Mouse (Mus musculus) forebrain, embryonic 15.5 days (tissue): ENCODE measurements at regions not wholly inside any gene's neighbourhood (a gene's known extent, or its start where the extent isn't known, plus 50 kb on each side); places are given as distances from the start of the nearest gene placed in this dataset.

Experiments used
- ATAC-seq: fragments of 200-750 bp; cut with Nextera tagmentation; replicated peaks from 2 replicates; pipeline ENCODE4 v1.8.0; 2017; ENCODE audit warnings: mild to moderate bottlenecking, moderate TSS enrichment, moderate library complexity
- H3K27ac ChIP-seq: fragments of 300-500 bp; sonication (generic); replicated peaks from 2 replicates; pipeline ENCODE4 v1.5.1; 2015; ENCODE audit warnings: mild to moderate bottlenecking, inconsistent platforms
- H3K27me3 ChIP-seq: fragments of 300-500 bp; sonication (generic); 2 replicates; pipeline ENCODE4 v1.6.1; 2015; ENCODE audit warnings: inconsistent platforms
- H3K36me3 ChIP-seq: fragments of 300-500 bp; sonication (generic); 2 replicates; pipeline ENCODE4 v1.6.1; 2015; ENCODE audit warnings: mild to moderate bottlenecking, inconsistent platforms
- H3K4me1 ChIP-seq: fragments of 300-500 bp; sonication (generic); 2 replicates; pipeline ENCODE4 v1.6.1; 2015; ENCODE audit warnings: inconsistent platforms
- H3K4me2 ChIP-seq: fragments of 300-500 bp; sonication (generic); replicated peaks from 2 replicates; pipeline ENCODE4 v1.6.1; 2015; ENCODE audit warnings: mild to moderate bottlenecking, inconsistent platforms
- H3K4me3 ChIP-seq: fragments of 300-500 bp; sonication (generic); 2 replicates; pipeline ENCODE4 v1.5.1; 2015; ENCODE audit warnings: mild to moderate bottlenecking, inconsistent platforms
- H3K9ac ChIP-seq: fragments of 300-500 bp; sonication (generic); replicated peaks from 2 replicates; pipeline ENCODE4 v1.6.1; 2015; ENCODE audit warnings: mild to moderate bottlenecking, inconsistent platforms
- H3K9me3 ChIP-seq: fragments of 300-500 bp; sonication (generic); 2 replicates; pipeline ENCODE4 v1.6.1; 2016; ENCODE audit warnings: inconsistent platforms
- whole genome bisulfite sequencing: fragments of 180-500 bp; shearing (Covaris S2); methylation state at CpG from one replicate; pipeline ENCODE4 v1.1.7; 2015; ENCODE audit warnings: mixed read lengths; 5-methylcytosine and 5-hydroxymethylcytosine counted together

GRCm38 (mm10) chr14:103989949-103990348 lies 145.7 kb upstream of the Ednrb start:
- H3K27ac ChIP-seq, result no peak overlapping the region
- H3K9me3 ChIP-seq, result no peaks in the 10 kb centered on the region
- no peak overlapping the region for H3K4me2 ChIP-seq
- 84% methylated on average over 1 of the region's 1 CpGs for WGBS
- H3K27me3 ChIP-seq, result no peaks in the 10 kb centered on the region
- H3K9ac ChIP-seq, result no peak overlapping the region
- H3K4me3 ChIP-seq, result no peak overlapping the region
- no peaks in the 10 kb centered on the region for H3K36me3 ChIP-seq
- ATAC-seq, result no peak
- no peaks in the 10 kb centered on the region for H3K4me1 ChIP-seq

- H3K9me3 ChIP-seq, result no peaks in the 10 kb centered on the region
- no peak overlapping the region for H3K27ac ChIP-seq
- no peaks in the 10 kb centered on the region for H3K36me3 ChIP-seq
- H3K4me1 ChIP-seq, result no peaks in the 10 kb centered on the region
- no peak overlapping the region for H3K4me3 ChIP-seq
- H3K27me3 ChIP-seq, result no peaks in the 10 kb centered on the region
- no peak overlapping the region for H3K9ac ChIP-seq
- 45% methylated on average over 3 of the region's 3 CpGs for WGBS
- H3K4me2 ChIP-seq, result no peak overlapping the region
- no peak for ATAC-seq
Measured at GRCm38 (mm10) chr14:103987266-103987665, 143.1 kb upstream of the Ednrb start.

- 90% methylated on average over 5 of the region's 5 CpGs for WGBS
- H3K27ac ChIP-seq, result no peak overlapping the region
- ATAC-seq, result no peak
Measured at GRCm38 (mm10) chr14:103984349-103984748, 140.1 kb upstream of the Ednrb start.

GRCm38 (mm10) chr14:103978808-103979207 lies 134.6 kb upstream of the Ednrb start:
- no peaks in the 10 kb centered on the region for H3K36me3 ChIP-seq
- H3K27ac ChIP-seq, result no peak overlapping the region
- H3K4me2 ChIP-seq, result no peak overlapping the region
- no peaks in the 10 kb centered on the region for H3K4me1 ChIP-seq
- H3K9ac ChIP-seq, result no peak overlapping the region
- no peaks in the 10 kb centered on the region for H3K9me3 ChIP-seq
- WGBS, result 84% methylated on average over 2 of the region's 2 CpGs
- no peaks in the 10 kb centered on the region for H3K27me3 ChIP-seq
- H3K4me3 ChIP-seq, result no peak overlapping the region
- ATAC-seq, result no peak

More at GRCm38 (mm10) chr14:103984349-103984748, 140.1 kb upstream of the Ednrb start:
- H3K9ac ChIP-seq, result no peak overlapping the region
- no peak overlapping the region for H3K4me2 ChIP-seq
- H3K27me3 ChIP-seq, result no peaks in the 10 kb centered on the region
- H3K36me3 ChIP-seq, result no peaks in the 10 kb centered on the region
- no peak overlapping the region for H3K4me3 ChIP-seq
- no peaks in the 10 kb centered on the region for H3K4me1 ChIP-seq
- no peaks in the 10 kb centered on the region for H3K9me3 ChIP-seq

- 59% methylated on average over 2 of the region's 2 CpGs for WGBS
- Histone ChIP-seq H3K27ac (no peak overlapping the region), H3K9ac (no peak overlapping the region), H3K4me2 (no peak overlapping the region), H3K4me3 (no peak overlapping the region), H3K27me3 (no peaks in the 10 kb centered on the region), H3K9me3 (no peaks in the 10 kb centered on the region), H3K4me1 (no peaks in the 10 kb centered on the region), H3K36me3 (no peaks in the 10 kb centered on the region)
- ATAC-seq, result no peak
Measured at GRCm38 (mm10) chr14:103977769-103978168, 133.6 kb upstream of the Ednrb start.

GRCm38 (mm10) chr14:103973955-103974354 lies 129.8 kb upstream of the Ednrb start:
- no peak overlapping the region for H3K27ac ChIP-seq
- 93% methylated on average over 4 of the region's 4 CpGs for WGBS

GRCm38 (mm10) chr14:103973111-103973510 lies 128.9 kb upstream of the Ednrb start:
- H3K27ac ChIP-seq, result no peak overlapping the region
- H3K4me1 ChIP-seq, result no peaks in the 10 kb centered on the region
- WGBS, result 90% methylated on average over 7 of the region's 7 CpGs
- no peaks in the 10 kb centered on the region for H3K9me3 ChIP-seq
- ATAC-seq, result no peak
- no peaks in the 10 kb centered on the region for H3K36me3 ChIP-seq
- no peak overlapping the region for H3K4me3 ChIP-seq
- no peak overlapping the region for H3K9ac ChIP-seq
- H3K27me3 ChIP-seq, result no peaks in the 10 kb centered on the region
- H3K4me2 ChIP-seq, result no peak overlapping the region

More at GRCm38 (mm10) chr14:103973955-103974354, 129.8 kb upstream of the Ednrb start:
- Histone ChIP-seq H3K9ac (no peak overlapping the region), H3K4me3 (no peak overlapping the region), H3K4me1 (no peaks in the 10 kb centered on the region), H3K36me3 (no peaks in the 10 kb centered on the region), H3K27me3 (no peaks in the 10 kb centered on the region), H3K4me2 (no peak overlapping the region), H3K9me3 (no peaks in the 10 kb centered on the region)
- no peak for ATAC-seq

- ATAC-seq, result no peak
- Histone ChIP-seq H3K9me3 (no peaks in the 10 kb centered on the region), H3K4me1 (no peaks in the 10 kb centered on the region), H3K4me2 (no peak overlapping the region), H3K36me3 (no peaks in the 10 kb centered on the region), H3K9ac (no peak overlapping the region), H3K4me3 (no peak overlapping the region), H3K27me3 (no peaks in the 10 kb centered on the region), H3K27ac (no peak overlapping the region)
- 87% methylated on average over 2 of the region's 2 CpGs for WGBS
Measured at GRCm38 (mm10) chr14:103969305-103969704, 125.1 kb upstream of the Ednrb start.

GRCm38 (mm10) chr14:103966293-103966692 lies 122.1 kb upstream of the Ednrb start:
- Histone ChIP-seq H3K9me3 (no peaks in the 10 kb centered on the region), H3K4me2 (no peak overlapping the region), H3K9ac (no peak overlapping the region), H3K4me1 (no peaks in the 10 kb centered on the region), H3K27me3 (no peaks in the 10 kb centered on the region), H3K36me3 (no peaks in the 10 kb centered on the region), H3K27ac (no peak overlapping the region), H3K4me3 (no peak overlapping the region)
- no peak for ATAC-seq
- WGBS, result 57% methylated on average over 2 of the region's 2 CpGs

GRCm38 (mm10) chr14:103962303-103962881 lies 118.2 kb upstream of the Ednrb start:
- no peak overlapping the region for H3K9ac ChIP-seq
- no peak overlapping the region for H3K4me3 ChIP-seq
- 87% methylated on average over 11 of the region's 11 CpGs for WGBS
- no peaks in the 10 kb centered on the region for H3K4me1 ChIP-seq
- no peaks in the 10 kb centered on the region for H3K36me3 ChIP-seq
- no peak for ATAC-seq
- H3K4me2 ChIP-seq, result no peak overlapping the region
- H3K9me3 ChIP-seq, result no peaks in the 10 kb centered on the region
- no peak overlapping the region for H3K27ac ChIP-seq
- H3K27me3 ChIP-seq, result no peaks in the 10 kb centered on the region

- no peak for ATAC-seq
- H3K4me3 ChIP-seq, result no peak overlapping the region
- H3K36me3 ChIP-seq, result no peaks in the 10 kb centered on the region
- no peaks in the 10 kb centered on the region for H3K9me3 ChIP-seq
- H3K27ac ChIP-seq, result no peak overlapping the region
- no peaks in the 10 kb centered on the region for H3K27me3 ChIP-seq
- H3K4me2 ChIP-seq, result no peak overlapping the region
- no peak overlapping the region for H3K9ac ChIP-seq
- no peaks in the 10 kb centered on the region; the same call in 1 of the 2 replicates for H3K4me1 ChIP-seq
- WGBS, result 84% methylated on average over 6 of the region's 6 CpGs
Measured at GRCm38 (mm10) chr14:103951899-103952298, 107.7 kb upstream of the Ednrb start.

GRCm38 (mm10) chr14:103949950-103950349 lies 105.7 kb upstream of the Ednrb start:
- H3K4me2 ChIP-seq, result no peak overlapping the region
- 38% methylated on average over 6 of the region's 6 CpGs for WGBS

More at GRCm38 (mm10) chr14:103949950-103950349, 105.7 kb upstream of the Ednrb start:
- no peaks in the 10 kb centered on the region for H3K36me3 ChIP-seq
- no peak overlapping the region for H3K4me3 ChIP-seq
- no peaks in the 10 kb centered on the region for H3K27me3 ChIP-seq
- H3K4me1 ChIP-seq, result no peaks in the 10 kb centered on the region; the same call in 1 of the 2 replicates
- H3K9me3 ChIP-seq, result no peaks in the 10 kb centered on the region
- no peak overlapping the region for H3K27ac ChIP-seq
- no peak for ATAC-seq
- H3K9ac ChIP-seq, result no peak overlapping the region
